Mouse (Mus musculus) liver, embryonic 14.5 days (tissue): ENCODE measurements around the gene Fgf22. TPM values are rescaled to one million over a fixed set of nuclear protein-coding genes. Genes with fewer than 3 reads are reported as not detected.
A peak's percentile ranks its signal among the peaks of the same experiment; 100 is the strongest.

ENCODE experiments used
- ATAC-seq: fragments of 200-750 bp; cut with Nextera tagmentation; 2 replicates; pipeline ENCODE4 v1.8.0; 2017; ENCODE audit warnings: moderate number of reproducible peaks, mild to moderate bottlenecking, moderate library complexity; ENCODE audit not compliant: insufficient read depth
- DNase-seq, 3 experiments: peaks; one replicate each; pipeline ENCODE4 v3.0.0-alpha.2; 2012 to 2013; ENCODE audit warnings: low read depth in 3 of 3, low spot score in 3 of 3
- H3K27ac ChIP-seq: fragments of 300-500 bp; sonication (generic); 2 replicates; pipeline ENCODE4 v1.5.1; 2014; ENCODE audit warnings: moderate library complexity, mild to moderate bottlenecking, control low read depth, inconsistent platforms
- H3K27me3 ChIP-seq: fragments of 300-500 bp; sonication (generic); 2 replicates; pipeline ENCODE4 v1.6.1; 2014; ENCODE audit warnings: mild to moderate bottlenecking, low read length, moderate library complexity; ENCODE audit not compliant: control insufficient read depth, insufficient read depth
- H3K36me3 ChIP-seq: fragments of 300-500 bp; sonication (generic); replicated peaks from 2 replicates; pipeline ENCODE4 v1.6.1; 2014; ENCODE audit warnings: low read depth; ENCODE audit not compliant: control insufficient read depth, insufficient read depth
- H3K4me1 ChIP-seq, 2 experiments: fragments of 200-500 bp in 1 of 2; fragments of 300-500 bp in 1 of 2; sonication (generic) in 1 of 2; replicated peaks; 2 replicates each; pipeline ENCODE4 v1.6.1; 2012 to 2014; ENCODE audit warnings: antibody characterized with exemption in 1 of 2, inconsistent platforms in 1 of 2, low read length in 1 of 2; ENCODE audit not compliant: control insufficient read depth in 2 of 2, insufficient read depth in 2 of 2
- H3K4me2 ChIP-seq: fragments of 300-500 bp; sonication (generic); 2 replicates; pipeline ENCODE4 v1.6.1; 2014; ENCODE audit warnings: low read depth, mild to moderate bottlenecking, control low read depth, moderate library complexity
- H3K4me3 ChIP-seq, 2 experiments: fragments of 200-500 bp in 1 of 2; fragments of 300-500 bp in 1 of 2; sonication (generic) in 1 of 2; 2 replicates each; pipeline ENCODE4 v1.5.1; 2012 to 2014; ENCODE audit warnings: low read depth in 2 of 2, low read length in 2 of 2, mild to moderate bottlenecking in 2 of 2, control low read depth in 1 of 2, inconsistent platforms in 1 of 2, moderate library complexity in 1 of 2; ENCODE audit not compliant: insufficient read depth in 1 of 2
- H3K9ac ChIP-seq: fragments of 300-500 bp; sonication (generic); replicated peaks from 2 replicates; pipeline ENCODE4 v1.6.1; 2014; ENCODE audit warnings: mild to moderate bottlenecking, control low read depth, moderate library complexity
- H3K9me3 ChIP-seq: fragments of 300-500 bp; sonication (generic); 2 replicates; pipeline ENCODE4 v1.6.1; 2016; ENCODE audit warnings: low read length, mixed read lengths; ENCODE audit not compliant: control insufficient read depth
- CTCF ChIP-seq: IDR thresholded peaks from 2 replicates; pipeline ENCODE4 v1.5.1; 2016; ENCODE audit warnings: antibody characterized with exemption, low read depth, control low read depth
- EP300 ChIP-seq: IDR thresholded peaks from 2 replicates; pipeline ENCODE4 v1.6.1; 2016; ENCODE audit warnings: antibody characterized with exemption, low read depth
- WGBS: fragments of 180-500 bp; shearing (Covaris S2); extraction: QIAGEN DNeasy Blood & Tissue Kit; methylation state at CpG from one replicate; pipeline ENCODE4 v1.1.7; 2014; ENCODE audit not compliant: insufficient replicate concordance; 5-methylcytosine and 5-hydroxymethylcytosine counted together
- polyA plus RNA-seq, 2 experiments: library from polyadenylated mRNA; depleted of rRNA in 1 of 2; stranded (reverse) in 1 of 2; unstranded in 1 of 2; fragments of >200 nt; fragmentation: Nextera tagmentation in 1 of 2; extraction: Ambion mirVana in 1 of 2; gene quantifications; 2 replicates each; pipeline versions ENCODE4 v1.2.1 to v1.2.3; 2012 to 2014

Gene Fgf22
- polyA plus RNA-seq, 2 experiments: not detected

- Histone ChIP-seq H3K9me3 (no peaks in the 10 kb centered on the region), H3K4me1 (peaks cover 7 to 11% of the 10 kb centered on the region in 2 experiments), H3K27me3 (peaks cover 23% of the 10 kb centered on the region), H3K4me3 (no peak overlapping the region), H3K4me2 (no peak overlapping the region), H3K36me3 (no peaks in the 10 kb centered on the region), H3K27ac (no peak overlapping the region), H3K9ac (no peak overlapping the region)
- DNase-seq: no peak
- TF ChIP-seq EP300: no peak
- peak; percentile 40 for TF ChIP-seq CTCF
- 57% methylated on average over 7 of the region's 7 CpGs for WGBS
- ATAC-seq: no peak
Measured at GRCm38 (mm10) chr10:79783050-79783449, 28.2 kb downstream of the Fgf22 start.

- Histone ChIP-seq H3K27me3 (peaks cover 12% of the 10 kb centered on the region), H3K27ac (no peak overlapping the region), H3K4me1 (peaks cover 7 to 11% of the 10 kb centered on the region in 2 experiments), H3K4me2 (no peak overlapping the region), H3K36me3 (no peaks in the 10 kb centered on the region), H3K9ac (no peak overlapping the region), H3K9me3 (no peaks in the 10 kb centered on the region), H3K4me3 (no peak overlapping the region)
- 44% methylated on average over 27 of the region's 27 CpGs for WGBS
- no peak for ATAC-seq
- DNase-seq: peak in 1 of 3 experiments; percentile 44
- no peak for TF ChIP-seq EP300
- TF ChIP-seq CTCF: peak; percentile 67
Measured at GRCm38 (mm10) chr10:79783920-79784800, 29.3 kb downstream of the Fgf22 start.

- Histone ChIP-seq H3K27me3 (peaks cover under 1% of the 10 kb centered on the region; the same call in 1 of the 2 replicates), H3K27ac (no peak overlapping the region), H3K9me3 (no peaks in the 10 kb centered on the region), H3K4me3 (no peak overlapping the region), H3K36me3 (no peaks in the 10 kb centered on the region), H3K9ac (no peak overlapping the region), H3K4me1 (no peaks in the 10 kb centered on the region; a peak in 1 of 4 replicates), H3K4me2 (no peak overlapping the region)
- WGBS: 12% methylated on average over 7 of the region's 7 CpGs
- DNase-seq (peak in 1 of 3 experiments; percentile 51), ATAC-seq (no peak)
- peak; percentile 85 for TF ChIP-seq CTCF
- no peak for TF ChIP-seq EP300
Measured at GRCm38 (mm10) chr10:79788386-79789158, 33.7 kb downstream of the Fgf22 start.

- Histone ChIP-seq H3K36me3 (no peaks in the 10 kb centered on the region), H3K9ac (no peak overlapping the region), H3K4me2 (no peak overlapping the region), H3K27ac (no peak overlapping the region), H3K9me3 (no peaks in the 10 kb centered on the region), H3K4me3 (no peak overlapping the region), H3K27me3 (peaks cover 3% of the 10 kb centered on the region; the same call in 1 of the 2 replicates), H3K4me1 (no peaks in the 10 kb centered on the region; a peak in 1 of 4 replicates)
- ATAC-seq (no peak), DNase-seq (no peak)
- no peak for TF ChIP-seq EP300
- TF ChIP-seq CTCF: 0 out of 2 replicates have a peak, but pooled peaks have one; percentile 15
- 40% methylated on average over 2 of the region's 2 CpGs for WGBS
Measured at GRCm38 (mm10) chr10:79789581-79789980, 34.7 kb downstream of the Fgf22 start.

DNA sequence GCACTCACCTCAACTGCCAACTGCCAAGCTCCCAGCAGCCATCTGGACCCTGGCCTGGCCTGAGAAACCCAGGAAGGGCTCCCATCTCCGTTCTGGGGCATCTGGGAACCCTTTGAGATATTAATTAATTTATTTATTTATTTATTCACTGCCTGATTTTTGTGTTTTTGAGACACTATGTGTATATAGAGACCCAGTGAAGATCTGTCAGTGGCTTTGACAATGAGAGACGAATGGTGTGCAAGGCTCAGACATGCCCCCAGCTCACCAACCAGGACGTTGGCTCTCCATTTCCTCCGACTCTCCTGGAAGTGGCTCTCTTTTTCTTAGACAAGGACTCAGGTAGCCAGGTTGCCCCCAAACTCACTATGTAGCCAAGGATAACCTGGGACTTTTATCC, 36.0 kb downstream of the Fgf22 start, which contains the start of gene Prss57:
TSS of gene Prss57 (minus strand) at position 101 of the 400 bp plus-strand sequence.
- no peak within 1 kb of the TSS for H3K4me2 ChIP-seq
- whole genome bisulfite sequencing: 53% methylated on average over 4 of the region's 4 CpGs
- no peaks in the 10 kb centered on the region for H3K9me3 ChIP-seq
- H3K27ac ChIP-seq: no peak within 1 kb of the TSS
- H3K4me3 ChIP-seq: no peak within 1 kb of the TSS
- ATAC-seq: no peak
- H3K4me1 ChIP-seq: no peaks in the 10 kb centered on the region; a peak in 1 of 4 replicates
- TF ChIP-seq EP300 (no peak), CTCF (no peak)
- H3K36me3 ChIP-seq: no peaks in the 10 kb centered on the region
- no peak within 1 kb of the TSS for H3K9ac ChIP-seq
- DNase-seq: no peak
- peaks cover 3% of the 10 kb centered on the region; the same call in 1 of the 2 replicates for H3K27me3 ChIP-seq
